Mouse (Mus musculus) liver, adult 2 months (tissue): Measurements from ENCODE around the gene Polr3c. TPM values are rescaled to one million over a fixed set of nuclear protein-coding genes. Genes with fewer than 3 reads are reported as not detected.
A peak's percentile ranks its signal among the peaks of the same experiment; 100 is the strongest.

ENCODE experiments used
- DNase-seq: peaks from one replicate; pipeline ENCODE4 v3.0.0-alpha.2; 2011; ENCODE audit warnings: low read depth, low spot score; ENCODE audit errors: extremely low read depth
- H3K27ac ChIP-seq: fragments of 200-500 bp; replicated peaks from 2 replicates; pipeline ENCODE4 v1.5.1; 2012; ENCODE audit warnings: low read depth, mild to moderate bottlenecking, control low read depth, inconsistent platforms, low read length; ENCODE audit not compliant: insufficient read depth
- H3K27me3 ChIP-seq: fragments of 200-500 bp; 2 replicates; pipeline ENCODE4 v1.6.1; 2012; ENCODE audit warnings: mild to moderate bottlenecking, moderate library complexity, low read length, inconsistent platforms; ENCODE audit not compliant: control insufficient read depth, insufficient read depth
- H3K36me3 ChIP-seq: fragments of 200-500 bp; 2 replicates; pipeline ENCODE4 v1.6.1; 2012; ENCODE audit warnings: low read length, inconsistent platforms; ENCODE audit not compliant: control insufficient read depth, insufficient read depth
- H3K4me1 ChIP-seq: fragments of 200-500 bp; 2 replicates; pipeline ENCODE4 v1.6.1; 2011; ENCODE audit warnings: low read length; ENCODE audit not compliant: control insufficient read depth, insufficient read depth
- H3K4me3 ChIP-seq: fragments of 200-500 bp; 2 replicates; pipeline ENCODE4 v1.5.1; 2011; ENCODE audit warnings: low read depth, mild to moderate bottlenecking, control low read depth, low read length, moderate library complexity; ENCODE audit not compliant: insufficient read depth
- H3K79me2 ChIP-seq: fragments of 200-500 bp; 2 replicates; pipeline ENCODE4 v1.6.1; 2012; ENCODE audit warnings: inconsistent platforms, mild to moderate bottlenecking, low read length, moderate library complexity; ENCODE audit not compliant: control insufficient read depth, insufficient read depth
- H3K9ac ChIP-seq: fragments of 200-500 bp; 2 replicates; pipeline ENCODE4 v1.6.1; 2012; ENCODE audit warnings: low read depth, mild to moderate bottlenecking, control low read depth, inconsistent platforms, low read length
- CTCF ChIP-seq: fragments of 200-500 bp; IDR thresholded peaks from 2 replicates; pipeline ENCODE4 v1.5.1; 2011; ENCODE audit warnings: low read depth, low read length, control low read depth
- POLR2A ChIP-seq: fragments of 200-500 bp; IDR thresholded peaks from 2 replicates; pipeline ENCODE4 v1.6.1; 2011; ENCODE audit warnings: low read length, control low read depth; ENCODE audit not compliant: insufficient read depth; ENCODE audit errors: extremely low read depth
- WGBS: fragments of 180-500 bp; shearing (Covaris S2); methylation state at CpG from one replicate; pipeline ENCODE4 v1.1.7; 2018; 5-methylcytosine and 5-hydroxymethylcytosine counted together
- polyA plus RNA-seq: library from polyadenylated mRNA; depleted of rRNA; stranded (reverse); fragments of >200 nt; gene quantifications from 2 replicates; pipeline ENCODE4 v1.2.3, GENCODE M21; 2012
- total RNA-seq: library from RNA; depleted of rRNA; stranded (reverse); fragments of >200 nt; gene quantifications from 2 replicates; pipeline ENCODE4 v1.2.3, GENCODE M21; 2014

Polr3c gene
- total and polyA plus RNA-seq, 2 experiments: 6.5 to 19.1 TPM

DNA sequence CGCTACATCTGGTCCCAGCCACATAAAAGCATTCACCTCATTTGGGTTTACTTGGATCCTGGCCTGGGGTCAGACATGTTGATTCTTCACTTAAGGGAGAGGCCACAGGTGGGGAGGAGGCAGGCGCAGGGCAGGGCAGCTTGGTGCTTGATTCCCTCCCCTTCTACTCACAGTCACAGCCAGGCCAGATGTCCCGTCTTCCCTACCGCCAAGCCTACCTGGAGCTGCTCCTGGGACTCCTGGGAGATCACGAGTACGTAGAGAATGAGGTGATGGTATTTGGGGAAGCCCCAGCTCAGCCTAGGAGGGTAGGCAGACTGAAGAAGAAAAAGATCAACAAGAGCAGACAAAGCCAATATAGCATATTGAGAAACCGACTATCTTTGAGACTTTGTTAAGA, 20.4 kb downstream of the Polr3c start:
- no peak for TF ChIP-seq CTCF
- no peak for TF ChIP-seq POLR2A
- no peak for DNase-seq
- Histone ChIP-seq H3K9ac (no peak overlapping the region), H3K27me3 (no peaks in the 10 kb centered on the region), H3K4me3 (no peak overlapping the region), H3K27ac (no peak overlapping the region), H3K36me3 (peaks cover 17% of the 10 kb centered on the region), H3K4me1 (no peaks in the 10 kb centered on the region), H3K79me2 (no peaks in the 10 kb centered on the region)
- WGBS: 75% methylated on average over 7 of the region's 7 CpGs

DNA sequence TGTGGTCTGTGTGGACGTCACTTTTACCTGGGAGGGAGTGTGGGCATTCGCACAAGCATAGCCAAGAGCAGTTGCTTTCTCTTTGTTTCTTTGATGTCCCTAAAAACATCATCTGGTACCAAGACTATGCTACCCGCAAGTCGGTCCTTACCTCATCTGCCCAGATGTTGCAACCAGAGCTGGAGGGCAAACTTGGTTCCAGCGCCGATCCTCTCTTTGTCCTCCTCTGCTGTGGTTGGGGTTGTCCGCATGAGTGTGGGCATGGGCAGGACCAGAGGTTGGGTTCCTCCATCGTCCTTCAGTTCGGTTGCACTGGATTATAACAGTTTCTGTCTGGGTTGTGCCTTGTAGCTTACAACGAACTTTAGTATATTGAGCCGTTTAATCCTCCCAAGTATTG, 21.2 kb downstream of the Polr3c start:
- Histone ChIP-seq H3K4me1 (no peaks in the 10 kb centered on the region), H3K9ac (no peak overlapping the region), H3K27ac (no peak overlapping the region), H3K36me3 (peaks cover 16% of the 10 kb centered on the region), H3K27me3 (no peaks in the 10 kb centered on the region), H3K79me2 (no peaks in the 10 kb centered on the region), H3K4me3 (no peak overlapping the region)
- TF ChIP-seq POLR2A (no peak), CTCF (no peak)
- DNase-seq: no peak
- 92% methylated on average over 11 of the region's 11 CpGs for WGBS

DNA sequence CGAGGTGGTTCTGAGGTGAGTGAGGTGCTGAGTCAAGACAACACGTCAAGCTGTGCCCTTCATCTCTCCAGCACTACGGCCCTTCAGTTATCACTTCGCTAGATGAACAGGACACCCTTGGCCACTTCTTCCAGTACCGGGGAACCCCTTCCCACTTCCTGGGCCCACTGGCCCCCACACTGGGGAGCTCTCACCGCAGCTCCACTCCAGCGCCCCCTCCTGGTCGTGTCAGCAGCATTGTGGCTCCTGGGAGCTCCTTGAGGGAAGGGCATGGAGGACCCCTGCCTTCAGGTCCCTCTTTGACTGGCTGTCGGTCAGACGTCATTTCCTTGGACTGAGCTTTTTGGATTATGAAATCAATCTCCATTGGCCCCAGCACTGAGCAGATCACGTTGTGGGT, 22.6 kb downstream of the Polr3c start:
- H3K4me1 ChIP-seq: no peaks in the 10 kb centered on the region
- DNase-seq: no peak
- H3K27me3 ChIP-seq: no peaks in the 10 kb centered on the region
- H3K36me3 ChIP-seq: peaks cover 10% of the 10 kb centered on the region
- 81% methylated on average over 11 of the region's 11 CpGs for WGBS
- no peak overlapping the region for H3K9ac ChIP-seq
- H3K4me3 ChIP-seq: no peak overlapping the region
- no peak overlapping the region for H3K27ac ChIP-seq
- H3K79me2 ChIP-seq: no peaks in the 10 kb centered on the region
- TF ChIP-seq POLR2A (no peak), CTCF (peak; percentile 54)

DNA sequence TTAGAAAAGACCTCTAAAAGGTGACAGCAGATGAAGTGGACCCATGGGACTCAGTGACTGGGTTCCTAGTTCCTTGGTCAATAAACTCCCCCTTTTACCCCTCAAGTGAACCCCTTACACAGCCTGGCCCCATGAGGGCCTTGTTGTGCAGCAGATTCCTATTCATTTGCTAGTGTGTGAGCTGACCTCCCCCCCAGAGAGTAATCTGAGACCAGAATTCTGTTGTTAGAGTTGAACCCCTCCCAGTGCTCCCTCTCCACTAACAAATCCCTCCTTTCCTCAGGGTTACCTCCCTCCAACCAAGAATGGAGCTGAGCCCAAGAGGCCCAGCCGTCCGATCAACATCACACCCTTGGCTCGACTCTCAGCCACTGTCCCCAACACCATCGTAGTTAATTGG, 26.4 kb downstream of the Polr3c start:
- 96% methylated on average over 4 of the region's 4 CpGs for WGBS

DNA sequence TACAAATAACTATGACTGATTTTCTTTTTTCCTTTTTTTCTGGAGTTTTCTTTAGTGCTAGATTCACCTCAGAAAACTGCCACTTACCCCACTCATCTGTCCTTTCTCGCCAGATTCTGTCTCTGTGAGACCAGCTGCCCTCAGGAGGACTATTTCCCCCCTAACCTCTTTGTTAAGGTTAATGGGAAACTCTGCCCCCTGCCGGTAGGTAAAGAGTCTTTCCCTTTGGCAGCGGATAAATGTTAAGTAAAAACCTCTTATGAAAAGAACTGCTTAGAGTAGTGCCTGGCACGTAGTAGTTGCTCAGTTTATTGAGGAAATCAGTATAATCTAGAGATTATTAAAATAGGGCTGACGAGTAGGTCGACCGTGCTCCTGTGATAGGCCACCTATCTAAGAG, 27.1 kb downstream of the Polr3c start:
- Histone ChIP-seq H3K36me3 (peaks cover 10% of the 10 kb centered on the region), H3K27ac (no peak overlapping the region), H3K4me1 (peaks cover 2% of the 10 kb centered on the region), H3K79me2 (peaks cover 6% of the 10 kb centered on the region; the same call in 1 of the 2 replicates), H3K9ac (no peak overlapping the region), H3K27me3 (no peaks in the 10 kb centered on the region), H3K4me3 (no peak overlapping the region)
- 69% methylated on average over 7 of the region's 7 CpGs for WGBS
- TF ChIP-seq CTCF: no peak; the same call in 1 of the 2 replicates
- no peak for TF ChIP-seq POLR2A
- no peak for DNase-seq

More for the DNA sequence above, 26.4 kb downstream of the Polr3c start:
- H3K4me3 ChIP-seq: no peak overlapping the region
- DNase-seq: no peak
- no peaks in the 10 kb centered on the region for H3K27me3 ChIP-seq
- H3K9ac ChIP-seq: no peak overlapping the region
- peaks cover under 1% of the 10 kb centered on the region for H3K4me1 ChIP-seq
- H3K79me2 ChIP-seq: peaks cover 6% of the 10 kb centered on the region; the same call in 1 of the 2 replicates
- no peak for TF ChIP-seq CTCF
- no peak for TF ChIP-seq POLR2A
- no peak overlapping the region for H3K27ac ChIP-seq
- peaks cover 10% of the 10 kb centered on the region for H3K36me3 ChIP-seq

DNA sequence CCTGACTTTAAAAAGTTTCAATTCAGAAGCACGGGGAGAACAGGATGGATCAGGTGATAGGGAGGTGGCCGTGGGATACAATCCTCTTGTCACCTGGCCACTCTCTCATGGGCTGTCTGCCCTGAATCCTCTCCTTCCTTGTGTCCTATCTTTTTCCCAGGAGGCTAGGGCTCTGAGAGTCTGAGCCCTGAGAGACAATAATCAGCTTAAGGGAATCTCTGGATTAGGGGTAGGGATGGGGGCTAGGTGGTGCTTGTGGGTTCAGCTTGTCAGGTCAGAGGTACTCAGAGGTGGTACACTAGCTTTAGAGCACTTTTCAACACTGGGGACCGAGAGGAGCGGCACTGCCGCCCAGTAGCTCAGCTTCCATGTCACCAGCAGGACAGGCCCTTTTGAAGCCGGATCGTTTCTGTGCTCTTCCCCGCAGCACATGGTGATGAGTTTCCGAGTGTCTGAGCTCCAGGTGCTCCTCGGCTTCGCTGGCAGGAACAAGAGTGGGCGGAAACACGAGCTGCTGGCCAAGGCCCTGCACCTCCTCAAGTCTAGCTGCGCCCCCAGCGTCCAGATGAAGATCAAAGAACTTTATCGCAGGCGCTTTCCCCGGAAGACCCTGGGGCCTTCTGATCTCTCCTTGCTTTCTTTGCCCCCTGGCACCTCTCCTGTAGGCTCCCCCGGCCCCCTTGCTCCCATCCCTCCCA, 28.3 kb downstream of the Polr3c start:
- Histone ChIP-seq H3K36me3 (peaks cover 10% of the 10 kb centered on the region), H3K4me3 (no peak overlapping the region), H3K4me1 (peaks cover 2% of the 10 kb centered on the region), H3K27ac (no peak overlapping the region), H3K9ac (no peak overlapping the region), H3K79me2 (peaks cover 6% of the 10 kb centered on the region; the same call in 1 of the 2 replicates), H3K27me3 (no peaks in the 10 kb centered on the region)
- no peak for TF ChIP-seq POLR2A
- no peak for TF ChIP-seq CTCF
- WGBS: 85% methylated on average over 19 of the region's 19 CpGs
- no peak for DNase-seq
